Mouse (Mus musculus): ENCODE results near the gene Jaml.
A peak's percentile ranks its signal among the peaks of the same experiment; 100 is the strongest.

GRCm38 (mm10) chr9:45085741-45086690 lies 7.0 kb downstream of the Jaml start:
- no peak for TF ChIP-seq CTCF (IDR thresholded peaks at IDR 0.05; ENCODE audit: borderline replicate concordance, insufficient read depth, low read depth, low read length)
- peak; percentile 41; the same call in 1 of the 2 replicates for TF ChIP-seq POLR2A (IDR thresholded peaks at IDR 0.05; ENCODE audit: borderline replicate concordance, insufficient read depth, low read length)

Measured in cerebellum, adult 2 months (tissue).